Mouse (Mus musculus): Measurements from ENCODE around the gene Syngr1. TPM values are rescaled to one million over a fixed set of nuclear protein-coding genes. Genes with fewer than 3 reads are reported as not detected.

Gene Syngr1
- polyA plus RNA-seq, 1 experiment from 2014 or later, result 32.8 TPM

DNA sequence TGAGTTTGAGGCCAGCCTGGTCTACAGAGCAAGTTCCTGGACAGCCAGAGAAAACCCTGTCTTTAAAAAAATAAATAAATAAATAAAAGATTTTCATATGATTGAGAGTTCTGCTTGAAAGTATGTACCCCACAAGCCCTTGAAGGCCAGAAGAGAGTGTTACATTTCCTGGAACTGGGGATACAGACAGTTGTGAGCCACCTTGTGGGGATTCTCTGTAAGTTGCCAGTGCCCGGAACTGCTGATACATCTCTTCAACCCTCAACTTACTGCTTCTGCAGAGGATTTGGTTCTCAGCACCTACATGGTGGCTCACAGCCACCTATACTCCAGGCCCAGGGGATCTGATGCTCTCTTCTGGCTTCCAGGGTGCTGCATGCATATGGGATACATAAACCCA is 36.1 kb downstream of the Syngr1 start:
- ATAC-seq (ENCODE audit: insufficient read depth, low FRiP score, low read depth), result no peak
- Histone ChIP-seq H3K27ac (no peak overlapping the region), H3K27me3 (replicated peaks) (no peaks in the 10 kb centered on the region), H3K9ac (no peak overlapping the region), H3K4me1 (no peaks in the 10 kb centered on the region), H3K4me2 (no peak overlapping the region), H3K9me3 (no peaks in the 10 kb centered on the region), H3K36me3 (no peaks in the 10 kb centered on the region), H3K4me3 (replicated peaks) (no peak overlapping the region)
- 59% methylated on average over 1 of the region's 1 CpGs for WGBS

DNA sequence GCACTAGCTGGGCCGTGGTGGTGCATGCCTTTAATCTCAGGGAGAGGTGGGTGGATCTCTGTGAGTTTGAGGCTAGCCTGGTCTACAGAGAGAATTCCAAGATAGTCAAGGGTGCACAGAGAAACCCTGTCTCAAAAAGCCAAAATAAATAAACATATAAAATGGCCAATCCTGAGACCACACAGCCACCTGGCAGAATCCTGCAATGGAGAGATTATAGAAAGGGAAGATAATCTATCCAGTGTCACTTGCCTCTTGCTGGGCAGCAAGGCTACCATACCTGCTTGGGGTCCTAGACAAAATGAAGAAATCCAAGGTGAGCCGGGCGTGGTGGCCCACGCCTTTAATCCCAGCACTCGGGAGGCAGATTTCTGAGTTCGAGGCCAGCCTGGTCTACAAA is 38.8 kb downstream of the Syngr1 start:
- Histone ChIP-seq H3K9ac (no peak overlapping the region), H3K4me2 (no peak overlapping the region), H3K36me3 (no peaks in the 10 kb centered on the region), H3K27me3 (replicated peaks) (no peaks in the 10 kb centered on the region), H3K9me3 (no peaks in the 10 kb centered on the region), H3K4me1 (peaks cover 15% of the 10 kb centered on the region), H3K27ac (no peak overlapping the region), H3K4me3 (replicated peaks) (no peak overlapping the region)
- ATAC-seq (ENCODE audit: insufficient read depth, low FRiP score, low read depth), result no peak
- 87% methylated on average over 6 of the region's 6 CpGs for WGBS

DNA sequence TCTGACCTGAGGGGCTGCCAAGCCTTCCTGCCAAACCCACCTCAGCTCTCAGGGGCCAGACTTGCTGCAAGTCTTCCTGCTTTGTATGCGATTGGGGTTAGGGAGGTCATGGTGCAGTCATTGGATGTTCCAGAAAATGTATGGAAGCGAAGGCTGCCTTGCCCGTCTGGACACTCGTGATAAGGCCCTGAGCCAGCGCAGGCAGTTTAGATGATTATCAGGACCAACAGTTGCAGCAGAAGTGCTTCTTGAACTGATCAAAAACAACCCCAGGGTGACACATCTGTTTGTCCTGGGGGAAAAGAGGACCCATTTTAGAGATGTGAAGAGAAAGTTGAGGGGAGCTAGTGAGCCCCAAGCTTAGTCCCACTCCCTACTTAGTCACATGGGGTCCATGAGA is 39.6 kb downstream of the Syngr1 start:
- peak; percentile 12; the same call in 1 of the 2 replicates for ATAC-seq (ENCODE audit: insufficient read depth, low FRiP score, low read depth)
- no peak overlapping the region for H3K4me2 ChIP-seq
- peaks cover 20% of the 10 kb centered on the region for H3K4me1 ChIP-seq
- H3K4me3 ChIP-seq (replicated peaks), result no peak overlapping the region
- WGBS, result 75% methylated on average over 5 of the region's 5 CpGs
- H3K27me3 ChIP-seq (replicated peaks), result no peaks in the 10 kb centered on the region
- no peaks in the 10 kb centered on the region for H3K9me3 ChIP-seq
- H3K36me3 ChIP-seq, result no peaks in the 10 kb centered on the region
- H3K9ac ChIP-seq, result no peak overlapping the region
- H3K27ac ChIP-seq, result no peak overlapping the region

DNA sequence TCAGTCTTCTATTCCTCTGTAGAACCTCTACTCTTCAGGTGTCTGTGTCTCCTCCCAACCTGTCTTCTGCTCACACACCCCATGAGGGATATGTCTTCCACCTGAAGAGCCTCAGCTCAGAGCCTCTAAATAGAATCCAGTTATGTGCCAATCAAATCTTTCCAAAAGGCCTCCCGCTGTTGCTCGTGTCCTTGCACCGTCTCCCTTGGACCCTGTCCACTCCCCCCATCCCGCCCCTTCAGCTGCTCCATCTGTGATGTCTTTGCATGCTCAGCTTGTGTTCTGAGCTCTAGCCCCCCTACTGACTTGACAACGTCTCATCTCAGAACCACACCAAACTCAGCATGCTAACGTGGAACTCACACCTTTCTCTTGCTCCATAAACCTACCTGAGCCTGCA is 40.3 kb downstream of the Syngr1 start:
- peaks cover 21% of the 10 kb centered on the region for H3K4me1 ChIP-seq
- no peaks in the 10 kb centered on the region for H3K27me3 ChIP-seq (replicated peaks)
- no peak overlapping the region for H3K27ac ChIP-seq
- WGBS, result 72% methylated on average over 6 of the region's 6 CpGs
- no peak overlapping the region for H3K4me3 ChIP-seq (replicated peaks)
- H3K36me3 ChIP-seq, result no peaks in the 10 kb centered on the region
- no peak for ATAC-seq (ENCODE audit: insufficient read depth, low FRiP score, low read depth)
- H3K9me3 ChIP-seq, result no peaks in the 10 kb centered on the region
- no peak overlapping the region for H3K9ac ChIP-seq
- no peak overlapping the region for H3K4me2 ChIP-seq

DNA sequence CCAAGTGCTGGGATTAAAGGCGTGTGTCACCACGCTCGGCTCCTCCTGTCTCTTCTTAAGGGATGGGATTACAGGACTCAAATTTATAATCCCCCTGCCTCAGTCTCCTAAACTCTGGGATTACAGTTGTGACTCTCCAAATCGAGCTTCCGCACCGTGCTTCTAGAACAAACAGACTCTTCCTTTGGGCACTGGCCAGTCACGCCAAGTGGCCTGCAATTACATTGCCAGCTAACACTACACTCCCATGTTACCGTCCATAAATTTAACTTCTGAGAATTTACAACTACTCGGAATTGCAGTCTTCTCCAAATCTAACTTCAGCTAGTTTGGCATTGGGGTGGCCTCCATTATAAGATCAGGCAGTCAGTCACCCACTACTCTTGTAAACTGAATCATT is 41.3 kb downstream of the Syngr1 start:
- H3K4me3 ChIP-seq (replicated peaks), result peak overlapping the region; percentile 63
- no peak for ATAC-seq (ENCODE audit: insufficient read depth, low FRiP score, low read depth)
- H3K27me3 ChIP-seq (replicated peaks), result no peaks in the 10 kb centered on the region
- H3K4me2 ChIP-seq, result peak overlapping the region; percentile 78
- peaks cover 27% of the 10 kb centered on the region for H3K4me1 ChIP-seq
- no peaks in the 10 kb centered on the region for H3K9me3 ChIP-seq
- H3K27ac ChIP-seq, result no peak overlapping the region; the same call in 1 of the 2 replicates
- no peak overlapping the region for H3K9ac ChIP-seq
- 82% methylated on average over 9 of the region's 9 CpGs for WGBS
- 0 out of 2 replicates have a peak, but pooled peaks cover 5% of the 10 kb centered on the region for H3K36me3 ChIP-seq

DNA sequence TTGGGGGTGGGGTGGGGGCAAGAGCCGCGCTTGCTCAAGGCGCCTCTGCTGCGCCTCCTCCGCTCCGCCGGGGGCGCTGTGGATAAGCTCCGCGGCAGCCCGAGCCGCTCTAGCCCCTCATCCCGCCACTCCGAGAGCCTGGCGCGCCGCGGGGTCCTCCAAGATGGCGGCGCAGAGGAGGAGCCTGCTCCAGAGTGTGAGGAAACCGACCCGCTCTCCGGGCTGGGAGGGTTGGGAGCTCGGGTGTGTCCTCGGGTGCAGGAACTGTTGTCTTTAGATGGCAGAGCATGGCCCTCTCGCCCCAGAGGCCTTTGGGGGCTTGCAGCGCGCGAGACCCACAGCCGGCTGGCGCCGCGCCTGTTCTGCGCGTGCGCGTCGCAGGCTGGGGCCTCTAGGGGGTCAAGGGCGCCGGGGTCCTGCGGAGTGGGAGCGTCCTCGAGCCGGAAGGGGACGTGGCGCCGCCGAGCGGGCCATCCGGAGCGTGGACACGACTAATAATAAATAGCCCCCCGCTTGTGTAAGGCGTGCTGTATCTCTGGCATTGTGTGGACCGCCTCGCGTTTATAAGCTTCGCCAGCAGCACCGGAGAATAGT is 42.0 kb downstream of the Syngr1 start, which contains the start of gene Tab1:
Gene Tab1 (plus strand): TSS at position 135 of the 594 bp plus-strand sequence.
- peak; percentile 94 for ATAC-seq (ENCODE audit: insufficient read depth, low FRiP score, low read depth)
- Histone ChIP-seq H3K4me1 (peaks cover 33% of the 10 kb centered on the region), H3K9ac (peak within 1 kb of the TSS; percentile 65), H3K36me3 (0 out of 2 replicates have a peak, but pooled peaks cover 5% of the 10 kb centered on the region), H3K4me2 (peak within 1 kb of the TSS; percentile 78), H3K27ac (peak within 1 kb of the TSS; percentile 99), H3K4me3 (replicated peaks) (peak within 1 kb of the TSS; percentile 63), H3K27me3 (replicated peaks) (no peaks in the 10 kb centered on the region), H3K9me3 (no peaks in the 10 kb centered on the region)
- under 1% methylated on average over 59 of the region's 59 CpGs for WGBS

DNA sequence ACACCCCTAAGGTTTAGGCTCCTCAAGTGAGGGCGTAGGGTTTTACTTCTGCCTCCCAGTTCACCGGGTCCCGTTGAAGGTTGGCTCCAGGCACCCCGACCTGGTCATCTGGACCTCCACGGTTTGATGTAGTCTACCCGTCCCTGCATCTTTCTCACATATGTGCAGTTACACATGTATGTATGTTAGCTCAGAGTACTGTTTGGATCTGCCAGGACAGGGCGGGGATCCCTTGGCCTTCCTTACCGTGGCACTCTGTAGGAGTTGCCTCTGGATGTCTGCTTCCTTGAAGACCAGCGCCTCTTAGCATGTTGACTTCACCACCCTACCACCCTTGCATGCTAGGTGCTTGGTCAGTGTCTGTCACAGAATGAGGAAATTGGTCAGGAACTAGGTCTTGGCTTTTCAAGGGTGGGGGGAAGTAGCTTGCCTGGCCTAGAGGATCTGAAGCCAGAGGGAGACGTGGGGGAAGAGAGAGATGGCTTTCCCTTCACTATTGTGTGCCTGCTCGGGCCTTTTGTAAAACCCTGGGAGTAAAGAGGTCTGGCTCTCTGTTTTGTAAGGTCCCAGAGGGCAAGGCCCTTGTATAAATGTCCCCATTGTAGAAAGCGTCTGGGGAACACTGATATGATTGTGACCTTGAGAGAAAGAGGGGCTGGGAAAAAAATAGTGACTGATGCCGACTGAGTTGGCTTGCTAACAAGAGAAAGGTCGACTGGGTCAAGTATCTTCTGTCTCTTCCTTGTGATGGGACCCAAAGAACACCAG is 42.7 kb downstream of the Syngr1 start:
- Histone ChIP-seq H3K9me3 (no peaks in the 10 kb centered on the region), H3K4me1 (peaks cover 37% of the 10 kb centered on the region), H3K4me2 (peak overlapping the region; percentile 78), H3K27ac (peak overlapping the region; percentile 99), H3K27me3 (replicated peaks) (no peaks in the 10 kb centered on the region), H3K9ac (peak overlapping the region; percentile 65), H3K36me3 (0 out of 2 replicates have a peak, but pooled peaks cover 5% of the 10 kb centered on the region), H3K4me3 (replicated peaks) (peak overlapping the region; percentile 63)
- no peak for ATAC-seq (ENCODE audit: insufficient read depth, low FRiP score, low read depth)
- WGBS, result 6% methylated on average over 14 of the region's 14 CpGs

DNA sequence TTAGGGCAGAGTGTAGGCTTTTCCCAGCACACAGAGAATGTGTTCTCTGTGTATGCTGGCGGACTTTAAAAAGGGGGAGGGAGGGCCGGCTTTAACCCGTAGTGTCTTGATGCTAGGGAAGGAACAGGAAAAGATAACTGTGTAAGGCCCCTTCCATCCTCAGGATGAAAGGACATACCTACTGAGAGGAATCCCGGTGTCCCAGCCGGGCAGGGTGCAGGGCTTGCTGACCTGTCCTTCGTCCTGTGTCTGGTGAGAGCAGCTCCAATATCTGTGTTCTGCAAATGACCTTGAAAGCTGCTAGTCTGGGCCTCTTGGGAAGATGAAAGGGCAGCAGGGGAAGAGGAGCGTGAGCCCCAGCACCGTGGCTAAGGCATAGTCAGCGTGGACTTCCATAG is 43.3 kb downstream of the Syngr1 start:
- WGBS, result 49% methylated on average over 9 of the region's 9 CpGs
- Histone ChIP-seq H3K4me2 (peak overlapping the region; percentile 78), H3K27ac (peak overlapping the region; percentile 99), H3K9me3 (no peaks in the 10 kb centered on the region), H3K9ac (peak overlapping the region; percentile 65; the same call in 1 of the 2 replicates), H3K4me1 (peaks cover 43% of the 10 kb centered on the region), H3K4me3 (replicated peaks) (peak overlapping the region; percentile 63), H3K36me3 (0 out of 2 replicates have a peak, but pooled peaks cover 5% of the 10 kb centered on the region), H3K27me3 (replicated peaks) (no peaks in the 10 kb centered on the region)
- ATAC-seq (ENCODE audit: insufficient read depth, low FRiP score, low read depth), result no peak

DNA sequence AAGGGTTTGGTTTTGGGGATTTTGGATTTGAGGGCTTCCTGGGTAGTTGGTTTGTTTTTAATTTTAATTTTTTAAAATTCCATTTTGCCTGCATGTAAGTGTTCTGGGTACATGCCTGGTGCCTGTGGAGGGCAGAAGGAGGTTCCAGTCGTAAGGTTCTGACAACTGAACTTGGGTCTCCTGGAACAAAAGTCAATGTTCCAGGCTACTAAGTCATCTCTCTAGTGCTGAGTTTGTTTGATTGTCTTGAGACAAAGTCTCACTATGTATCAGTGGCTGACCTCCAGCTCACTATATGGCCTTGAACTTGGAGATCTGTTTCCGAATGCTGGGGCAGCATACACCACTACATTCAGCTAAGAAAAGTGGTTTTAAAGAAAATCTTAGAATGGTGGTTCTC is 44.4 kb downstream of the Syngr1 start:
- H3K27me3 ChIP-seq (replicated peaks), result no peaks in the 10 kb centered on the region
- whole genome bisulfite sequencing, result 87% methylated on average over 2 of the region's 2 CpGs
- H3K9me3 ChIP-seq, result no peaks in the 10 kb centered on the region
- H3K4me1 ChIP-seq, result peaks cover 43% of the 10 kb centered on the region
- H3K4me2 ChIP-seq, result no peak overlapping the region
- ATAC-seq (ENCODE audit: insufficient read depth, low FRiP score, low read depth), result no peak
- H3K27ac ChIP-seq, result no peak overlapping the region
- 0 out of 2 replicates have a peak, but pooled peaks cover 5% of the 10 kb centered on the region for H3K36me3 ChIP-seq
- no peak overlapping the region for H3K4me3 ChIP-seq (replicated peaks)
- H3K9ac ChIP-seq, result no peak overlapping the region

DNA sequence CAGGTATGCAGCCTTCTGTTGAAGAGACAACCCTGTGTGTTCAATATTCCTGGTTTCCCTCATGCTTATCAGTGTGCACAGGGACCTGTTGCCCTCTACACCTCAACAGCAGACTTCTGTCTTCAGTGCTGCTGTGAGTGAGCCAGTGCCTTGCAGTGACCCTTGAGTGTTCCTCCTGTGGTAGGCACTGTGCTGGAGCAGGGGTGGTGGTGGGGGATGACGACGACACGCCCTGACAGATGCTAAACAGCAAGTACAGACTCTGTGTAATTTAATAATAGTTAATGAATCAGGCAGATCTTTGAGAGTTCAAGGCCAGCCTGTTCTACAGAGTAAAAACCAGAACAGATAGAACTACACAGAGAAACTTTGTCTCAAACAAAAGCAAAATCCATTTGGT is 45.5 kb downstream of the Syngr1 start:
- no peak overlapping the region for H3K4me2 ChIP-seq
- no peaks in the 10 kb centered on the region for H3K27me3 ChIP-seq (replicated peaks)
- 0 out of 2 replicates have a peak, but pooled peaks cover 7% of the 10 kb centered on the region for H3K36me3 ChIP-seq
- H3K9me3 ChIP-seq, result no peaks in the 10 kb centered on the region
- H3K4me1 ChIP-seq, result peaks cover 43% of the 10 kb centered on the region
- H3K27ac ChIP-seq, result peak overlapping the region; percentile 51; the same call in 1 of the 2 replicates
- H3K4me3 ChIP-seq (replicated peaks), result no peak overlapping the region
- no peak for ATAC-seq (ENCODE audit: insufficient read depth, low FRiP score, low read depth)
- no peak overlapping the region for H3K9ac ChIP-seq
- 70% methylated on average over 3 of the region's 3 CpGs for WGBS

DNA sequence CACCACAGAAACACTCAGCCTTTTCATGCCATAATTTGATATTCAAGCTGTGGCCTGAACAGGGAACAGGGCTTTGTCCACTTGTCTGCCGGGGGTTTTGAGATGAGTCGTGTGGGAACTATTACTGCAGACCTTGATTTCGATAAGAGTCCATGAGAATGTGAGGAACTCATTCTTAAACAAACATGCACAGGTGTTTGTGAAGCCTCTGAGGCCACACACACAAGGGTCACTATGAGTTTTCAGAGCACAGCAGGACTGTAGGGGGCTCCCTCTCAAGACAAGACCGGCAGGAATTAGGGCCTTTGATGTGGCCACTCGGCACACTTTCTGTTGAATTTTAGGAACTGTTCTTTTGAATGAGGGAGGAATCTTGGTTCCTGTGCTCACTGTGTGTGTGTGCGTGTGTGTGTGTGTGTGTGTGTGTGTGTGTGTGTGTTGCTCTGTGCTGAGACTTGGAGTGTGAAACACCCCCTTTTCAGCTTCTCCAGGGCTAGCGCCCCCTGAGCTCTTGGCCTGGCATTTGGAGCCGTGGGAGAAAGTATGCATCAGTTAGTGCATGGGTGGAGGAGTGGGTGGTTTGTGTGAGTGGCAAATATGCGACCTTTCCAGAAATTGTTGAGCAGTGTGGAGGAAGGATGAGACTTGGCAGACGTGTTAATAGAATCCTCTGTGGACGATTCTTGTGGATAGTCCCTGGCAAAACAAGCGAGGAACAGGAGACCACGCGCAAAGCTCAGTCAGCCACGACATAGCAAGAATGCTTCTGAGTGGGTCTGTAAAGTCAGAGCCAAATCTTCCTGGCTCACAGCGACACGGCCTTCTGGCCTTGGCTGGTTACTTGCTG is 47.0 kb downstream of the Syngr1 start:
- no peak overlapping the region for H3K9ac ChIP-seq
- 57% methylated on average over 17 of the region's 17 CpGs for WGBS
- no peak overlapping the region for H3K4me2 ChIP-seq
- no peak for ATAC-seq (ENCODE audit: insufficient read depth, low FRiP score, low read depth)
- peaks cover 40% of the 10 kb centered on the region for H3K4me1 ChIP-seq
- H3K36me3 ChIP-seq, result 0 out of 2 replicates have a peak, but pooled peaks cover 13% of the 10 kb centered on the region
- peak overlapping the region; percentile 77 for H3K27ac ChIP-seq
- H3K27me3 ChIP-seq (replicated peaks), result no peaks in the 10 kb centered on the region
- no peaks in the 10 kb centered on the region for H3K9me3 ChIP-seq
- no peak overlapping the region for H3K4me3 ChIP-seq (replicated peaks)
